Mouse (Mus musculus) limb, embryonic 15.5 days (tissue): ENCODE measurements at regions not wholly inside any gene's neighbourhood (a gene's known extent, or its start where the extent isn't known, plus 50 kb on each side); places are given as distances from the start of the nearest gene placed in this dataset.
A peak's percentile ranks its signal among the peaks of the same experiment; 100 is the strongest.
"Not testable (repeated sequence)": the region's sequence is repeated elsewhere in the genome, so short reads cannot be mapped to it uniquely, and the experiment has no call there.

ENCODE experiments used
- ATAC-seq: fragments of 200-750 bp; cut with Nextera tagmentation; 2 replicates; pipeline ENCODE4 v1.8.0; 2017; ENCODE audit warnings: low read depth, moderate TSS enrichment; ENCODE audit not compliant: insufficient number of reproducible peaks, low FRiP score, low TSS enrichment
- H3K27ac ChIP-seq: fragments of 300-500 bp; sonication (generic); 2 replicates; pipeline ENCODE4 v1.5.1; 2015; ENCODE audit warnings: moderate library complexity, mild to moderate bottlenecking, inconsistent platforms
- H3K27me3 ChIP-seq: fragments of 300-500 bp; sonication (generic); 2 replicates; pipeline ENCODE4 v1.6.1; 2015; ENCODE audit warnings: inconsistent platforms
- H3K36me3 ChIP-seq: fragments of 300-500 bp; sonication (generic); 2 replicates; pipeline ENCODE4 v1.6.1; 2015; ENCODE audit warnings: inconsistent platforms
- H3K4me1 ChIP-seq: fragments of 300-500 bp; sonication (generic); 2 replicates; pipeline ENCODE4 v1.6.1; 2015; ENCODE audit warnings: inconsistent platforms
- H3K4me2 ChIP-seq: fragments of 300-500 bp; sonication (generic); 2 replicates; pipeline ENCODE4 v1.6.1; 2015; ENCODE audit warnings: mild to moderate bottlenecking, inconsistent platforms
- H3K4me3 ChIP-seq: fragments of 300-500 bp; sonication (generic); 2 replicates; pipeline ENCODE4 v1.5.1; 2015; ENCODE audit warnings: mild to moderate bottlenecking, inconsistent platforms
- H3K9ac ChIP-seq: fragments of 300-500 bp; sonication (generic); 2 replicates; pipeline ENCODE4 v1.6.1; 2015; ENCODE audit warnings: inconsistent platforms
- H3K9me3 ChIP-seq: fragments of 300-500 bp; sonication (generic); 2 replicates; pipeline ENCODE4 v1.6.1; 2016; ENCODE audit warnings: inconsistent platforms
- WGBS: fragments of 180-500 bp; shearing (Covaris S2); methylation state at CpG from one replicate; pipeline ENCODE4 v1.1.7; 2015; 5-methylcytosine and 5-hydroxymethylcytosine counted together

- H3K9ac ChIP-seq: no peak overlapping the region
- H3K4me2 ChIP-seq: no peak overlapping the region
- ATAC-seq: no peak
- no peaks in the 10 kb centered on the region for H3K36me3 ChIP-seq
- WGBS: 62% methylated on average over 11 of the region's 11 CpGs
- H3K9me3 ChIP-seq: no peaks in the 10 kb centered on the region
- H3K27ac ChIP-seq: no peak overlapping the region
- H3K27me3 ChIP-seq: no peaks in the 10 kb centered on the region
- peaks cover 20% of the 10 kb centered on the region for H3K4me1 ChIP-seq
- H3K4me3 ChIP-seq: no peak overlapping the region
These were observed 115.0 kb downstream of the Phlda1 start for GRCm38 (mm10) chr10:111620927-111621676.

- H3K4me2 ChIP-seq: no peak overlapping the region
- peaks cover 20% of the 10 kb centered on the region for H3K4me1 ChIP-seq
- H3K9ac ChIP-seq: no peak overlapping the region
- no peak overlapping the region for H3K4me3 ChIP-seq
- WGBS: 14% methylated on average over 4 of the region's 4 CpGs
- no peaks in the 10 kb centered on the region for H3K9me3 ChIP-seq
- no peaks in the 10 kb centered on the region for H3K36me3 ChIP-seq
- no peaks in the 10 kb centered on the region for H3K27me3 ChIP-seq
- H3K27ac ChIP-seq: no peak overlapping the region
- ATAC-seq: no peak
These were observed 116.7 kb downstream of the Phlda1 start for GRCm38 (mm10) chr10:111622789-111623188.

GRCm38 (mm10) chr10:111624021-111624420 lies 117.9 kb downstream of the Phlda1 start:
- Histone ChIP-seq H3K9me3 (no peaks in the 10 kb centered on the region), H3K4me1 (peaks cover 20% of the 10 kb centered on the region), H3K9ac (no peak overlapping the region), H3K27ac (0 out of 2 replicates have a peak overlapping the region, but pooled peaks have one; percentile 24), H3K27me3 (no peaks in the 10 kb centered on the region), H3K36me3 (no peaks in the 10 kb centered on the region), H3K4me3 (no peak overlapping the region), H3K4me2 (no peak overlapping the region)
- 40% methylated on average over 2 of the region's 2 CpGs for WGBS
- no peak for ATAC-seq

- no peak overlapping the region for H3K27ac ChIP-seq
- H3K27me3 ChIP-seq: no peaks in the 10 kb centered on the region
- 43% methylated on average over 7 of the region's 7 CpGs for WGBS
- H3K4me2 ChIP-seq: no peak overlapping the region
- H3K9me3 ChIP-seq: no peaks in the 10 kb centered on the region
- H3K9ac ChIP-seq: no peak overlapping the region
- no peaks in the 10 kb centered on the region for H3K36me3 ChIP-seq
- H3K4me3 ChIP-seq: no peak overlapping the region
- peaks cover 20% of the 10 kb centered on the region for H3K4me1 ChIP-seq
- ATAC-seq: no peak
These were observed 118.5 kb downstream of the Phlda1 start for GRCm38 (mm10) chr10:111624624-111625023.

GRCm38 (mm10) chr10:111625573-111625972 lies 119.5 kb downstream of the Phlda1 start:
- H3K4me3 ChIP-seq: no peak overlapping the region
- no peak for ATAC-seq
- H3K9me3 ChIP-seq: no peaks in the 10 kb centered on the region
- WGBS: 92% methylated on average over 11 of the region's 11 CpGs
- H3K9ac ChIP-seq: no peak overlapping the region
- no peaks in the 10 kb centered on the region for H3K36me3 ChIP-seq
- H3K27me3 ChIP-seq: no peaks in the 10 kb centered on the region
- no peak overlapping the region for H3K4me2 ChIP-seq
- H3K27ac ChIP-seq: no peak overlapping the region
- H3K4me1 ChIP-seq: peaks cover 20% of the 10 kb centered on the region

GRCm38 (mm10) chr10:111626009-111626408 lies 119.9 kb downstream of the Phlda1 start:
- H3K9ac ChIP-seq: no peak overlapping the region
- H3K4me3 ChIP-seq: no peak overlapping the region
- no peaks in the 10 kb centered on the region for H3K36me3 ChIP-seq
- WGBS: 86% methylated on average over 6 of the region's 6 CpGs
- H3K9me3 ChIP-seq: no peaks in the 10 kb centered on the region
- no peak overlapping the region for H3K27ac ChIP-seq
- no peak for ATAC-seq
- H3K27me3 ChIP-seq: no peaks in the 10 kb centered on the region
- H3K4me2 ChIP-seq: no peak overlapping the region
- H3K4me1 ChIP-seq: peaks cover 20% of the 10 kb centered on the region

- Histone ChIP-seq H3K4me2 (no peak overlapping the region), H3K4me1 (no peaks in the 10 kb centered on the region), H3K9me3 (no peaks in the 10 kb centered on the region), H3K4me3 (no peak overlapping the region), H3K27ac (no peak overlapping the region), H3K27me3 (no peaks in the 10 kb centered on the region), H3K36me3 (no peaks in the 10 kb centered on the region), H3K9ac (no peak overlapping the region)
- 69% methylated on average over 14 of the region's 14 CpGs for WGBS
- no peak for ATAC-seq
These were observed 130.2 kb downstream of the Phlda1 start for GRCm38 (mm10) chr10:111636283-111636682.

GRCm38 (mm10) chr10:111637084-111637735 lies 131.1 kb downstream of the Phlda1 start:
- WGBS: 74% methylated on average over 12 of the region's 12 CpGs
- no peak for ATAC-seq
- no peak overlapping the region for H3K27ac ChIP-seq
- no peak overlapping the region for H3K9ac ChIP-seq
- no peak overlapping the region for H3K4me2 ChIP-seq
- no peaks in the 10 kb centered on the region for H3K4me1 ChIP-seq
- H3K9me3 ChIP-seq: no peaks in the 10 kb centered on the region
- no peaks in the 10 kb centered on the region for H3K36me3 ChIP-seq
- no peaks in the 10 kb centered on the region for H3K27me3 ChIP-seq
- no peak overlapping the region for H3K4me3 ChIP-seq

GRCm38 (mm10) chr10:111639866-111640265 lies 133.8 kb downstream of the Phlda1 start:
- Histone ChIP-seq H3K27me3 (no peaks in the 10 kb centered on the region), H3K4me1 (no peaks in the 10 kb centered on the region), H3K27ac (no peak overlapping the region), H3K9me3 (no peaks in the 10 kb centered on the region), H3K36me3 (no peaks in the 10 kb centered on the region), H3K9ac (no peak overlapping the region), H3K4me3 (no peak overlapping the region), H3K4me2 (no peak overlapping the region)
- 81% methylated on average over 7 of the region's 7 CpGs for WGBS
- no peak for ATAC-seq

- no peaks in the 10 kb centered on the region for H3K36me3 ChIP-seq
- no peaks in the 10 kb centered on the region for H3K9me3 ChIP-seq
- no peak for ATAC-seq
- no peaks in the 10 kb centered on the region for H3K27me3 ChIP-seq
- H3K4me2 ChIP-seq: no peak overlapping the region
- no peak overlapping the region for H3K27ac ChIP-seq
- no peak overlapping the region for H3K4me3 ChIP-seq
- 66% methylated on average over 2 of the region's 2 CpGs for WGBS
- no peaks in the 10 kb centered on the region for H3K4me1 ChIP-seq
- no peak overlapping the region for H3K9ac ChIP-seq
These were observed 136.6 kb downstream of the Phlda1 start for GRCm38 (mm10) chr10:111642683-111643082.

- not testable (repeated sequence) for H3K27ac ChIP-seq, H3K4me3 ChIP-seq, H3K9me3 ChIP-seq, H3K27me3 ChIP-seq, H3K4me2 ChIP-seq, H3K36me3 ChIP-seq, ATAC-seq, H3K9ac ChIP-seq
- 56% methylated on average over 1 of the region's 2 CpGs for WGBS
- H3K4me1 ChIP-seq: peaks cover 11% of the 10 kb centered on the region; the same call in 1 of the 2 replicates
These were observed 147.7 kb downstream of the Phlda1 start for GRCm38 (mm10) chr10:111653773-111654172.

GRCm38 (mm10) chr10:111654364-111655226 lies 148.5 kb downstream of the Phlda1 start:
- ATAC-seq: no peak
- no peak overlapping the region for H3K4me3 ChIP-seq
- 43% methylated on average over 22 of the region's 22 CpGs for WGBS
- H3K4me2 ChIP-seq: no peak overlapping the region
- H3K36me3 ChIP-seq: no peaks in the 10 kb centered on the region
- H3K27ac ChIP-seq: no peak overlapping the region
- H3K27me3 ChIP-seq: no peaks in the 10 kb centered on the region
- no peaks in the 10 kb centered on the region for H3K9me3 ChIP-seq
- no peak overlapping the region for H3K9ac ChIP-seq
- peaks cover 12% of the 10 kb centered on the region; the same call in 1 of the 2 replicates for H3K4me1 ChIP-seq
